Mouse (Mus musculus): Measurements from ENCODE around the gene Gipc2. TPM values are rescaled to one million over a fixed set of nuclear protein-coding genes. Genes with fewer than 3 reads are reported as not detected.

Gipc2 gene
- polyA plus RNA-seq (2015; fragmentation: Nextera tagmentation; extraction: Ambion mirVana) = 12.3 and 21.0 TPM in 2 replicates

- H3K27ac ChIP-seq = peak within 1 kb of the TSS; percentile 27; the same call in 1 of the 2 replicates
- peak within 1 kb of the TSS; percentile 45 for H3K9ac ChIP-seq
- peak within 1 kb of the TSS; percentile 61 for H3K4me2 ChIP-seq
- peaks cover 47% of the 10 kb centered on the region for H3K4me1 ChIP-seq (replicated peaks)
- peak within 1 kb of the TSS; percentile 50 for H3K4me3 ChIP-seq (replicated peaks)
- WGBS (ENCODE audit: insufficient replicate concordance) = 6% methylated on average over 10 of the region's 10 CpGs
- DNase-seq = no peak
- ATAC-seq (ENCODE audit: low read depth) = no peak
- H3K36me3 ChIP-seq = no peaks in the 10 kb centered on the region
- H3K27me3 ChIP-seq = peaks cover 63% of the 10 kb centered on the region
- no peaks in the 10 kb centered on the region for H3K9me3 ChIP-seq (replicated peaks)
Measured at GRCm38 (mm10) chr3:152166099-152166423, at the start of gene Gipc2. Gipc2 (minus strand) TSS chr3:152166230.

- Histone ChIP-seq H3K4me2 (peak overlapping the region; percentile 91), H3K36me3 (peaks cover 45% of the 10 kb centered on the region), H3K4me3 (replicated peaks) (peak overlapping the region; percentile 98), H3K27me3 (no peaks in the 10 kb centered on the region), H3K4me1 (replicated peaks) (peaks cover 37% of the 10 kb centered on the region), H3K9ac (peak overlapping the region; percentile 99), H3K27ac (no peak overlapping the region), H3K9me3 (replicated peaks) (no peaks in the 10 kb centered on the region)
- WGBS (ENCODE audit: insufficient replicate concordance) = 38% methylated on average over 3 of the region's 3 CpGs
- ATAC-seq (ENCODE audit: low read depth) (no peak), DNase-seq (no peak)
Measured at GRCm38 (mm10) chr3:152213416-152213815, 47.4 kb upstream of the Gipc2 start.

GRCm38 (mm10) chr3:152211731-152212279 lies 45.8 kb upstream of the Gipc2 start:
- Histone ChIP-seq H3K27ac (peak overlapping the region; percentile 94), H3K4me2 (peak overlapping the region; percentile 91), H3K36me3 (peaks cover 36% of the 10 kb centered on the region), H3K4me3 (replicated peaks) (peak overlapping the region; percentile 98), H3K27me3 (no peaks in the 10 kb centered on the region), H3K4me1 (replicated peaks) (peaks cover 45% of the 10 kb centered on the region), H3K9me3 (replicated peaks) (no peaks in the 10 kb centered on the region), H3K9ac (peak overlapping the region; percentile 99)
- DNase-seq (no peak), ATAC-seq (ENCODE audit: low read depth) (no peak)
- under 1% methylated on average over 7 of the region's 7 CpGs for WGBS (ENCODE audit: insufficient replicate concordance)

DNA sequence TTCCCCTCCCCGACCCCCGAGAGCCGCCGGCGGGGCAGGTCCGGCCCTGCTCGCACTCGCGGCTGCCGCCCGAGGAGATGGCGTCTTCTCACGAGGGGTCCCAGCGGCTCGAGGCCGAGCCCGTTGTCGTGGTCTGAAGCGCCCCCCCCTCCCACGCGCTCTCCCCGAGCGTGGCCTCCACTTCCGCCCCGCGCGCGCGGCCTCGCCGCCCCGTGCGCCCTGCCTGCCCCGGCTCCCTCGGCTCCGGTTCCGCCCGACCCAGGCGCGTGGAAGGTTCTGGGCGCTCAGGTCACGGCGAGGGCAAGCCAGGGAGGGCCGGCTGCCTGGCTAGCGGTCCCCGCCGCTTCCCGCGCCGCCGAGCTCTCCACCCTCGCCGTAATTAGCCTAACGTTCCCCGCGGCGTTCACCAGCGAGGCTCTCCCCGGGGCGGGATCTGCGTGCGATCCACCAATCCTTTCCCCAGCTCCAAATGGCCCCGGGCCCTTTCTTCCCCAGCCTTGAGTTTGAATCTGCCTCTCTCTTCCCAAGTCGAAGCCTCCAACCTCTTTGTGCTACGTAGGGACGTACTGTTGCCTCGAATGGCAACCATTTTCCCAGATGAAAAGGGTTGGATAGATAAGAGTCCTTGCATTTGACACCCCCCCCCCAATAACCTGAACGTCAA lies 44.8 kb upstream of the Gipc2 start:
- under 1% methylated on average over 66 of the region's 68 CpGs for WGBS (ENCODE audit: insufficient replicate concordance)

GRCm38 (mm10) chr3:152209967-152210634 lies 44.1 kb upstream of the Gipc2 start, which contains the start of the genes Dnajb4 and Fubp1:
Dnajb4 (minus strand) TSS chr3:152210302.
Fubp1 (plus strand) TSS chr3:152210422.
- Histone ChIP-seq H3K9ac (peak within 1 kb of the TSS; percentile 99), H3K27ac (peak within 1 kb of the TSS; percentile 98), H3K4me3 (replicated peaks) (peak within 1 kb of the TSS; percentile 98), H3K27me3 (no peaks in the 10 kb centered on the region), H3K4me2 (peak within 1 kb of the TSS; percentile 91), H3K4me1 (replicated peaks) (peaks cover 40% of the 10 kb centered on the region), H3K9me3 (replicated peaks) (no peaks in the 10 kb centered on the region), H3K36me3 (peaks cover 20% of the 10 kb centered on the region; the same call in 1 of the 2 replicates)
- under 1% methylated on average over 85 of the region's 85 CpGs for WGBS (ENCODE audit: insufficient replicate concordance)
- DNase-seq (peak; percentile 100), ATAC-seq (ENCODE audit: low read depth) (peak; percentile 92)

More for the DNA sequence above, 44.8 kb upstream of the Gipc2 start:
- peak; percentile 55 for DNase-seq
- H3K9ac ChIP-seq = peak overlapping the region; percentile 99
- ATAC-seq (ENCODE audit: low read depth) = peak; percentile 47
- peak overlapping the region; percentile 94 for H3K27ac ChIP-seq
- no peaks in the 10 kb centered on the region for H3K9me3 ChIP-seq (replicated peaks)
- peak overlapping the region; percentile 98 for H3K4me3 ChIP-seq (replicated peaks)
- H3K36me3 ChIP-seq = peaks cover 26% of the 10 kb centered on the region
- H3K4me1 ChIP-seq (replicated peaks) = peaks cover 44% of the 10 kb centered on the region
- peak overlapping the region; percentile 91 for H3K4me2 ChIP-seq
- H3K27me3 ChIP-seq = no peaks in the 10 kb centered on the region

DNA sequence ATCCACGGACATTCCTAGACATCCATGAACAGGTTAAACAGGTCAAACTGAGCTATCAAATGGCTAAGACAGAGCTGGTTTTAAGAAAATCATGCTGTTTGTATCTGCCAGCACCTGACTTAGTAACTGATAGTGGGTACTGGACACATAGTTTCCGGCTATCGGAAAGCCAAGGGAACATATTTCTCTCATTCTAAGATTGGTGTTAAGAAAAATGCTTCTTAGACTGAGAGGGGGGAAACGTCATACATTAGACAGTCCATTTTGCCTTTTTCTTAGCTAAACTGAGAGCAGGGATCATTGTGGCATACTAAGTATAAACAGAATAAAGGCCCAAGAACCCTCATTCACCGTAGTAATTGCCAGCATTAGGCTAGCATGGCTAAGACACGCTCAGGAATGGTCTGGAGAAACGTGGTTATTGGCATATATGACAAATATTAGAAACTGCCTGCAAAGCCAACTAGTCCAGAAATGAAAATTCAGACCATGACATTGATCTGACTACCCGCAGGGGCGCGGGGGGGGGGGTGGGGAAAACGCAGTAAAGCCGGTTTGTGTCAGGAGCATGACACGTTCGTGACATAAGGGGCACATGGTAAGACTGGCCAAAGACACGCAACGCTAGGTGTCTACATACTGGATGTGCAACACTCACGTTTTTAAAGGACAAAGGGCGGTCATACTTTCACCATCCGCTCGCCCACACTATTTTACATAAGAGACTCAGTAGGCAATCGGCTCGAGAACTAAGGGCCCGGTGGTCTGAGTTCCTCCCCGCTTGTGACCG lies 43.3 kb upstream of the Gipc2 start:
- Histone ChIP-seq H3K27ac (peak overlapping the region; percentile 98), H3K4me2 (peak overlapping the region; percentile 83), H3K4me3 (replicated peaks) (peak overlapping the region; percentile 98), H3K36me3 (peaks cover 15% of the 10 kb centered on the region; the same call in 1 of the 2 replicates), H3K9ac (peak overlapping the region; percentile 96), H3K4me1 (replicated peaks) (peaks cover 40% of the 10 kb centered on the region), H3K9me3 (replicated peaks) (no peaks in the 10 kb centered on the region), H3K27me3 (no peaks in the 10 kb centered on the region)
- 4% methylated on average over 25 of the region's 25 CpGs for WGBS (ENCODE audit: insufficient replicate concordance)
- ATAC-seq (ENCODE audit: low read depth) (peak; percentile 5; the same call in 1 of the 2 replicates), DNase-seq (peak; percentile 34)

- Histone ChIP-seq H3K27ac (no peak overlapping the region; the same call in 1 of the 2 replicates), H3K4me3 (replicated peaks) (peak overlapping the region; percentile 25), H3K4me1 (replicated peaks) (peaks cover 48% of the 10 kb centered on the region), H3K9me3 (replicated peaks) (no peaks in the 10 kb centered on the region), H3K4me2 (peak overlapping the region; percentile 53), H3K36me3 (peaks cover 15% of the 10 kb centered on the region; the same call in 1 of the 2 replicates), H3K27me3 (no peaks in the 10 kb centered on the region), H3K9ac (peak overlapping the region; percentile 27; the same call in 1 of the 2 replicates)
- no peak for ATAC-seq (ENCODE audit: low read depth)
- 87% methylated on average over 7 of the region's 7 CpGs for WGBS (ENCODE audit: insufficient replicate concordance)
- DNase-seq = no peak
Measured at GRCm38 (mm10) chr3:152208096-152208885, 42.3 kb upstream of the Gipc2 start.

GRCm38 (mm10) chr3:152207156-152207555 lies 41.1 kb upstream of the Gipc2 start:
- H3K27ac ChIP-seq = no peak overlapping the region
- WGBS (ENCODE audit: insufficient replicate concordance) = 89% methylated on average over 4 of the region's 4 CpGs
- H3K9me3 ChIP-seq (replicated peaks) = no peaks in the 10 kb centered on the region
- DNase-seq = no peak
- peaks cover 37% of the 10 kb centered on the region for H3K4me1 ChIP-seq (replicated peaks)
- no peak overlapping the region for H3K4me2 ChIP-seq
- H3K27me3 ChIP-seq = no peaks in the 10 kb centered on the region
- no peak for ATAC-seq (ENCODE audit: low read depth)
- no peak overlapping the region for H3K4me3 ChIP-seq (replicated peaks)
- no peak overlapping the region for H3K9ac ChIP-seq
- H3K36me3 ChIP-seq = 0 out of 2 replicates have a peak, but pooled peaks cover 7% of the 10 kb centered on the region

GRCm38 (mm10) chr3:152204577-152204976 lies 38.5 kb upstream of the Gipc2 start:
- Histone ChIP-seq H3K27me3 (no peaks in the 10 kb centered on the region), H3K4me1 (replicated peaks) (peaks cover 31% of the 10 kb centered on the region), H3K27ac (no peak overlapping the region), H3K36me3 (0 out of 2 replicates have a peak, but pooled peaks cover 9% of the 10 kb centered on the region), H3K9ac (0 out of 2 replicates have a peak overlapping the region, but pooled peaks have one; percentile 8), H3K4me2 (no peak overlapping the region), H3K9me3 (replicated peaks) (no peaks in the 10 kb centered on the region), H3K4me3 (replicated peaks) (no peak overlapping the region)
- WGBS (ENCODE audit: insufficient replicate concordance) = 62% methylated on average over 3 of the region's 3 CpGs
- no peak for DNase-seq
- no peak for ATAC-seq (ENCODE audit: low read depth)

- Histone ChIP-seq H3K4me3 (replicated peaks) (no peak overlapping the region), H3K4me1 (replicated peaks) (peaks cover 30% of the 10 kb centered on the region), H3K27me3 (no peaks in the 10 kb centered on the region), H3K9ac (0 out of 2 replicates have a peak overlapping the region, but pooled peaks have one; percentile 8), H3K4me2 (no peak overlapping the region), H3K9me3 (replicated peaks) (no peaks in the 10 kb centered on the region), H3K27ac (no peak overlapping the region), H3K36me3 (0 out of 2 replicates have a peak, but pooled peaks cover 9% of the 10 kb centered on the region)
- WGBS (ENCODE audit: insufficient replicate concordance) = 42% methylated on average over 3 of the region's 3 CpGs
- no peak for ATAC-seq (ENCODE audit: low read depth)
- no peak for DNase-seq
Measured at GRCm38 (mm10) chr3:152203996-152204395, 38.0 kb upstream of the Gipc2 start.
